Mouse (Mus musculus) heart, embryonic 12.5 days (tissue): ENCODE measurements around the gene Zdhhc24. TPM values are rescaled to one million over a fixed set of nuclear protein-coding genes. Genes with fewer than 3 reads are reported as not detected.
A peak's percentile ranks its signal among the peaks of the same experiment; 100 is the strongest.
"Not testable (repeated sequence)": the region's sequence is repeated elsewhere in the genome, so short reads cannot be mapped to it uniquely, and the experiment has no call there.

Source experiments
- ATAC-seq: fragments of 200-750 bp; cut with Nextera tagmentation; 2 replicates; pipeline ENCODE4 v1.8.0; 2017; ENCODE audit warnings: moderate TSS enrichment, moderate library complexity; ENCODE audit not compliant: insufficient number of reproducible peaks, low FRiP score
- H3K27ac ChIP-seq: fragments of 300-500 bp; sonication (generic); 2 replicates; pipeline ENCODE4 v1.5.1; 2016; ENCODE audit warnings: mild to moderate bottlenecking, moderate library complexity; ENCODE audit not compliant: poor library complexity, severe bottlenecking
- H3K27me3 ChIP-seq: fragments of 300-500 bp; sonication (generic); replicated peaks from 2 replicates; pipeline ENCODE4 v1.6.1; 2016; ENCODE audit warnings: mild to moderate bottlenecking, moderate library complexity
- H3K36me3 ChIP-seq: fragments of 300-500 bp; sonication (generic); 2 replicates; pipeline ENCODE4 v1.6.1; 2016; ENCODE audit warnings: mild to moderate bottlenecking, moderate library complexity
- H3K4me1 ChIP-seq: fragments of 300-500 bp; sonication (generic); replicated peaks from 2 replicates; pipeline ENCODE4 v1.6.1; 2016; ENCODE audit warnings: mild to moderate bottlenecking
- H3K4me2 ChIP-seq: fragments of 300-500 bp; sonication (generic); 2 replicates; pipeline ENCODE4 v1.6.1; 2016; ENCODE audit warnings: mild to moderate bottlenecking, moderate library complexity
- H3K4me3 ChIP-seq: fragments of 300-500 bp; sonication (generic); 2 replicates; pipeline ENCODE4 v1.5.1; 2016; ENCODE audit warnings: mild to moderate bottlenecking
- H3K9ac ChIP-seq: fragments of 300-500 bp; sonication (generic); 2 replicates; pipeline ENCODE4 v1.6.1; 2016; ENCODE audit warnings: mild to moderate bottlenecking, moderate library complexity
- H3K9me3 ChIP-seq: fragments of 300-500 bp; sonication (generic); replicated peaks from 2 replicates; pipeline ENCODE4 v1.6.1; 2016; ENCODE audit warnings: mild to moderate bottlenecking, moderate library complexity
- WGBS: fragments of 180-500 bp; shearing (Covaris S2); methylation state at CpG from one replicate; pipeline ENCODE4 v1.1.7; 2016; 5-methylcytosine and 5-hydroxymethylcytosine counted together
- polyA plus RNA-seq: library from polyadenylated mRNA; unstranded; fragments of >200 nt; fragmentation: Nextera tagmentation; extraction: Ambion mirVana; gene quantifications from 2 replicates; pipeline ENCODE4 v1.2.1, GENCODE M21; 2016

Gene Zdhhc24
- polyA plus RNA-seq, 1 experiment from 2014 or later = 9.6 TPM

- H3K27me3 ChIP-seq = peaks cover 15% of the 10 kb centered on the region
- no peak overlapping the region for H3K27ac ChIP-seq
- H3K36me3 ChIP-seq = no peaks in the 10 kb centered on the region
- ATAC-seq = no peak
- no peaks in the 10 kb centered on the region for H3K9me3 ChIP-seq
- 41% methylated on average over 4 of the region's 4 CpGs for WGBS
- peaks cover 4% of the 10 kb centered on the region; the same call in 1 of the 2 replicates for H3K4me1 ChIP-seq
- H3K4me3 ChIP-seq = no peak overlapping the region
- H3K9ac ChIP-seq = no peak overlapping the region
- H3K4me2 ChIP-seq = no peak overlapping the region
These were observed 28.7 kb upstream of the Zdhhc24 start for GRCm38 (mm10) chr19:4849800-4850199.

- Histone ChIP-seq H3K4me1 (peaks cover 5% of the 10 kb centered on the region; the same call in 1 of the 2 replicates), H3K27ac (no peak overlapping the region), H3K9me3 (no peaks in the 10 kb centered on the region), H3K9ac (no peak overlapping the region), H3K27me3 (peaks cover 15% of the 10 kb centered on the region), H3K4me3 (no peak overlapping the region), H3K4me2 (no peak overlapping the region), H3K36me3 (no peaks in the 10 kb centered on the region)
- WGBS = 46% methylated on average over 5 of the region's 5 CpGs
- ATAC-seq = no peak
These were observed 28.2 kb upstream of the Zdhhc24 start for GRCm38 (mm10) chr19:4850281-4850680.

GRCm38 (mm10) chr19:4854552-4855469 lies 23.7 kb upstream of the Zdhhc24 start, which contains the start of gene Ctsf:
Gene Ctsf, plus strand, starts transcription at chr19:4855130.
- peaks cover 27% of the 10 kb centered on the region for H3K27me3 ChIP-seq
- ATAC-seq = peak; percentile 77
- WGBS = 4% methylated on average over 45 of the region's 45 CpGs
- H3K4me2 ChIP-seq = peak within 1 kb of the TSS; percentile 96
- peak within 1 kb of the TSS; percentile 73 for H3K9ac ChIP-seq
- H3K27ac ChIP-seq = peak within 1 kb of the TSS; percentile 48; the same call in 1 of the 2 replicates
- 0 out of 2 replicates have a peak, but pooled peaks cover 7% of the 10 kb centered on the region for H3K36me3 ChIP-seq
- peak within 1 kb of the TSS; percentile 59 for H3K4me3 ChIP-seq
- H3K4me1 ChIP-seq = peaks cover 9% of the 10 kb centered on the region; the same call in 1 of the 2 replicates
- no peaks in the 10 kb centered on the region for H3K9me3 ChIP-seq

- H3K9ac ChIP-seq = peak overlapping the region; percentile 73
- peak overlapping the region; percentile 59 for H3K4me3 ChIP-seq
- H3K27me3 ChIP-seq = peaks cover 24% of the 10 kb centered on the region
- 4% methylated on average over 14 of the region's 14 CpGs for WGBS
- no peaks in the 10 kb centered on the region for H3K9me3 ChIP-seq
- peak overlapping the region; percentile 48; the same call in 1 of the 2 replicates for H3K27ac ChIP-seq
- peak overlapping the region; percentile 96 for H3K4me2 ChIP-seq
- no peak for ATAC-seq
- H3K36me3 ChIP-seq = 0 out of 2 replicates have a peak, but pooled peaks cover 7% of the 10 kb centered on the region
- H3K4me1 ChIP-seq = peaks cover 9% of the 10 kb centered on the region; the same call in 1 of the 2 replicates
These were observed 23.0 kb upstream of the Zdhhc24 start for GRCm38 (mm10) chr19:4855470-4855820.

- H3K4me3 ChIP-seq = peak overlapping the region; percentile 59; the same call in 1 of the 2 replicates
These were observed 22.5 kb upstream of the Zdhhc24 start for GRCm38 (mm10) chr19:4855951-4856350.

GRCm38 (mm10) chr19:4859081-4859480 lies 19.4 kb upstream of the Zdhhc24 start:
- 0 out of 2 replicates have a peak, but pooled peaks cover 10% of the 10 kb centered on the region for H3K36me3 ChIP-seq
- 47% methylated on average over 6 of the region's 6 CpGs for WGBS
- no peak overlapping the region for H3K4me2 ChIP-seq
- peaks cover 9% of the 10 kb centered on the region; the same call in 1 of the 2 replicates for H3K4me1 ChIP-seq
- ATAC-seq = peak; percentile 63
- peaks cover 29% of the 10 kb centered on the region for H3K27me3 ChIP-seq
- H3K9me3 ChIP-seq = no peaks in the 10 kb centered on the region
- no peak overlapping the region for H3K27ac ChIP-seq
- no peak overlapping the region for H3K4me3 ChIP-seq
- H3K9ac ChIP-seq = no peak overlapping the region

More at GRCm38 (mm10) chr19:4855951-4856350, 22.5 kb upstream of the Zdhhc24 start:
- Histone ChIP-seq H3K36me3 (0 out of 2 replicates have a peak, but pooled peaks cover 7% of the 10 kb centered on the region), H3K27ac (no peak overlapping the region), H3K4me1 (peaks cover 9% of the 10 kb centered on the region; the same call in 1 of the 2 replicates), H3K4me2 (peak overlapping the region; percentile 96), H3K27me3 (peaks cover 20% of the 10 kb centered on the region), H3K9me3 (no peaks in the 10 kb centered on the region), H3K9ac (no peak overlapping the region)
- 84% methylated on average over 4 of the region's 4 CpGs for WGBS
- no peak for ATAC-seq

- 76% methylated on average over 6 of the region's 6 CpGs for WGBS
- H3K9ac ChIP-seq = no peak overlapping the region
These were observed 15.4 kb upstream of the Zdhhc24 start for GRCm38 (mm10) chr19:4863048-4863447.

GRCm38 (mm10) chr19:4865147-4865546 lies 13.3 kb upstream of the Zdhhc24 start:
- Histone ChIP-seq H3K27me3 (peaks cover 41% of the 10 kb centered on the region), H3K4me3 (no peak overlapping the region), H3K4me2 (peak overlapping the region; percentile 32; the same call in 1 of the 2 replicates), H3K9me3 (no peaks in the 10 kb centered on the region), H3K27ac (no peak overlapping the region), H3K9ac (no peak overlapping the region), H3K36me3 (0 out of 2 replicates have a peak, but pooled peaks cover 4% of the 10 kb centered on the region), H3K4me1 (peaks cover 4% of the 10 kb centered on the region; the same call in 1 of the 2 replicates)
- WGBS = 5% methylated on average over 17 of the region's 17 CpGs
- no peak for ATAC-seq

More at GRCm38 (mm10) chr19:4863048-4863447, 15.4 kb upstream of the Zdhhc24 start:
- no peak overlapping the region for H3K4me2 ChIP-seq
- 0 out of 2 replicates have a peak, but pooled peaks cover 4% of the 10 kb centered on the region for H3K36me3 ChIP-seq
- H3K4me3 ChIP-seq = no peak overlapping the region
- H3K4me1 ChIP-seq = peaks cover 4% of the 10 kb centered on the region; the same call in 1 of the 2 replicates
- no peak overlapping the region for H3K27ac ChIP-seq
- no peaks in the 10 kb centered on the region for H3K9me3 ChIP-seq
- no peak for ATAC-seq
- H3K27me3 ChIP-seq = peaks cover 36% of the 10 kb centered on the region

- not testable (repeated sequence) for H3K4me2 ChIP-seq, H3K9ac ChIP-seq, H3K27ac ChIP-seq, H3K9me3 ChIP-seq, ATAC-seq, H3K4me3 ChIP-seq, H3K27me3 ChIP-seq, H3K36me3 ChIP-seq
- WGBS = 78% methylated on average over 1 of the region's 1 CpGs
- H3K4me1 ChIP-seq = peaks cover 12% of the 10 kb centered on the region
These were observed 3.9 kb upstream of the Zdhhc24 start for GRCm38 (mm10) chr19:4874613-4875012.

GRCm38 (mm10) chr19:4876241-4876640 lies 2.2 kb upstream of the Zdhhc24 start:
- 71% methylated on average over 2 of the region's 4 CpGs for WGBS
- no peak for ATAC-seq
- Histone ChIP-seq H3K9me3 (no peaks in the 10 kb centered on the region), H3K4me3 (no peak overlapping the region), H3K36me3 (no peaks in the 10 kb centered on the region), H3K27me3 (peaks cover 8% of the 10 kb centered on the region; the same call in 1 of the 2 replicates), H3K9ac (no peak overlapping the region), H3K4me1 (peaks cover 12% of the 10 kb centered on the region), H3K4me2 (no peak overlapping the region), H3K27ac (no peak overlapping the region)

- Histone ChIP-seq H3K27me3 (peaks cover 8% of the 10 kb centered on the region; the same call in 1 of the 2 replicates), H3K36me3 (no peaks in the 10 kb centered on the region), H3K9ac (no peak overlapping the region), H3K4me2 (0 out of 2 replicates have a peak overlapping the region, but pooled peaks have one; percentile 87), H3K4me1 (peaks cover 12% of the 10 kb centered on the region), H3K27ac (no peak overlapping the region), H3K9me3 (no peaks in the 10 kb centered on the region), H3K4me3 (no peak overlapping the region)
- 75% methylated on average over 3 of the region's 3 CpGs for WGBS
- ATAC-seq = no peak
These were observed 1.7 kb upstream of the Zdhhc24 start for GRCm38 (mm10) chr19:4876755-4877154.
